Mouse (Mus musculus): ENCODE measurements around the gene Pspn. TPM values are rescaled to one million over a fixed set of nuclear protein-coding genes. Genes with fewer than 3 reads are reported as not detected.

Gene Pspn
- total and polyA plus RNA-seq, 2 experiments from 2014 or later, result 0.37 TPM; not detected in 1

DNA sequence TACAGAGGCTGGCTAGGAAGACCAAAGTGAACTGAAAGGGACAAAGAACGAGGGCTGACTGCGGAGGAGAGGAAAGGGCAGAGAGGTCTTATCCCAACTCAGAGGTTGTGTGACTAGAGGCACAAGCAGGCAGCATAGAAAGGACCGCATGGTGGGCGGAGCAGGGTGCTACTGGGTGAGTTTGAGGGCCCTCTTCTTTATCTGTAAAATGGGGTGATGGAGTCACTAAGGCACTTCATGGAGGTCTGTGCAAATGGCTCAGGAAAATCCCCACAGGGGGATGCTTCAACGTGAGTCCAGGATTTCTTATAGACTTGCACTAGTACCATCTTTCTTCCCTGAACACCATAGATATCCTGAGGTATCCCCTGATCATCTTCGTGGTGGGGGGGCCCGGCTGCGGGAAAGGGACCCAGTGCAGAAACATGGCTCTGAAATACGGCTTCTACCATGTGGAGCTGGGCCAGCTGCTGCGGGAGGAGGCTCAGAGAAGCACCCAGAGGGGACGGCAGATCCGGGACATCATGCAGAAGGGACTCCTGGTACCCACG lies 12.5 kb upstream of the Pspn start:
- peak overlapping the region; percentile 82; the same call in 1 of the 2 replicates for H3K9ac ChIP-seq (replicated peaks; ENCODE audit: low read length, poor library complexity, severe bottlenecking)
- WGBS, result 67% methylated on average over 13 of the region's 13 CpGs
- H3K27me3 ChIP-seq (ENCODE audit: insufficient read depth, low read length), result no peaks in the 10 kb centered on the region
- H3K4me2 ChIP-seq (ENCODE audit: low read depth, low read length, poor library complexity, severe bottlenecking), result peak overlapping the region; percentile 91
- no peak for DNase-seq (ENCODE audit: low spot score)
- H3K4me1 ChIP-seq (ENCODE audit: insufficient read depth, low read length), result peaks cover 4% of the 10 kb centered on the region; the same call in 1 of the 2 replicates
- H3K4me3 ChIP-seq (ENCODE audit: low read depth, low read length), result peak overlapping the region; percentile 72
- no peaks in the 10 kb centered on the region for H3K9me3 ChIP-seq (ENCODE audit: low read length)
- peak overlapping the region; percentile 98 for H3K27ac ChIP-seq (ENCODE audit: low read depth, low read length)
- ATAC-seq (ENCODE audit: low FRiP score), result no peak; the same call in 1 of the 2 replicates
- peaks cover 12% of the 10 kb centered on the region for H3K36me3 ChIP-seq (ENCODE audit: insufficient read depth, low read length)
- no peak for TF ChIP-seq CTCF (IDR thresholded peaks at IDR 0.05)

DNA sequence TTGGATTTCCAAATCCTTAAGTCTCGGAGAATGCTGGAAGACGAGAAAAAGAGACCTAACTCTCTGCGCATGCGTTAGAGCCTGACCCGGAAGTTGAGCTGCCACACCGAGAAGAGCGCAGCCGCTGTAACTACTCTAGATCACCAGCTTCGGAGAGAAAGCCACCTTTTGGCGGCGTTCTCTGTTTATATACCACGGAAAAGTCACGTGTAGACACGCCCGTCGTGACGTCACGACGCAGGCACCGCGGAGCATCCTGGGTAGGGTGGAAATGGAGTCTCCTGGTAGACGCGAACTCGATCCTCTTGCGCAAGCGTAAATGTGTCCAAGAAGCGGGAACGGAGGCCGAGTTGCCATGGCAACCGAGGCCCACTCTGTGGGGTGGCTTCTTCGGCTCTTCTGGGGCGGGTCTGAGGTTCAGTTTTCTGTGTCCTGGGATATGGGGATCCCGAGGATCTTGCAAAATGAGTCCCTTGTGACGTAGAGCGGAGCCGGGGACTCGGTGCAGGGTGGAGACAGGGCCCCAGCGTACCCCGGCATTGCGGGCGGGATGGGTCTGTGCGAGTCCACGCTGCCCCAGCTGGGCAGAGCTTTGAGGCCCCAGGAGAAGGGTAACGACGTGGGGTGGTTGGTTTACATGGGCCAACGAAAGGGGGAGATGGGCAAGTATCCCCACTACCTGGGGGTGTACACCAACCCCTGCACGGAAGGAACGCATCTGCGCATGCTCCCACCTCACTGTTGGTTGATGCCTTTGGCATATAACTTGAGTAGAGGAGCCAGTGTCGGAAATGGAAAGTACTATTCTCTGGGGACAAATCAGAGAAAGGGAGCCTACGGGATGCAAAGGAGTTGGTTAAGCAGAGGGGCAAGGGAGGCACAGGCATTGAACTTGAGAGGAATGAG lies 11.7 kb upstream of the Pspn start, which contains the start of the genes Gtf2f1 and Gm17949:
Gene Gtf2f1 (minus strand): TSS at position 53 of the 906 bp plus-strand sequence.
Gene Gm17949 (plus strand): TSS at position 234 of the 906 bp plus-strand sequence.
- H3K4me3 ChIP-seq (ENCODE audit: low read depth, low read length), result peak within 1 kb of the TSS; percentile 72
- DNase-seq (ENCODE audit: low spot score), result peak; percentile 99
- no peaks in the 10 kb centered on the region for H3K9me3 ChIP-seq (ENCODE audit: low read length)
- H3K4me2 ChIP-seq (ENCODE audit: low read depth, low read length, poor library complexity, severe bottlenecking), result peak within 1 kb of the TSS; percentile 91
- no peaks in the 10 kb centered on the region for H3K27me3 ChIP-seq (ENCODE audit: insufficient read depth, low read length)
- peak within 1 kb of the TSS; percentile 86 for H3K9ac ChIP-seq (replicated peaks; ENCODE audit: low read length, poor library complexity, severe bottlenecking)
- peaks cover 4% of the 10 kb centered on the region; the same call in 1 of the 2 replicates for H3K4me1 ChIP-seq (ENCODE audit: insufficient read depth, low read length)
- ATAC-seq (ENCODE audit: low FRiP score), result peak; percentile 90
- WGBS, result under 1% methylated on average over 51 of the region's 51 CpGs
- peaks cover 21% of the 10 kb centered on the region for H3K36me3 ChIP-seq (ENCODE audit: insufficient read depth, low read length)
- TF ChIP-seq CTCF (IDR thresholded peaks at IDR 0.05), result peak; percentile 60
- peak within 1 kb of the TSS; percentile 98 for H3K27ac ChIP-seq (ENCODE audit: low read depth, low read length)

DNA sequence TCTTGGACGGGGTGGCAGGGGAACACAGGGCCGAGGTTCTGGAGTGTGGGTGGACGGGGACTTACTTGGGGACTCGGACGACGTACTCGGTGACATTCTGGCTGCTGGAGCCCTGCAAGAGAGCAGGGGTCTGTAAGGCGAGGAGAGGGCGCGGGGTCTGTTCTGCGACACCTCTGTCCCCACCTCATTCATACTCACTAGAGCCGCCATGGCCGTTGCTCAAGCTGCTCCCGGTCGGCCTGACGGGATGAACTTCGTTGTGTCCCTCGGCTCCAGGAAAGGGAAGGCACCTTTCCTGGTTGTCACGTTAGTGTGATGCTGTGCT lies 11.1 kb upstream of the Pspn start:
- no peak for TF ChIP-seq CTCF (IDR thresholded peaks at IDR 0.05)
- ATAC-seq (ENCODE audit: low FRiP score) (peak; percentile 34), DNase-seq (ENCODE audit: low spot score) (no peak)
- WGBS, result 1% methylated on average over 19 of the region's 19 CpGs
- Histone ChIP-seq H3K27ac (ENCODE audit: low read depth, low read length) (peak overlapping the region; percentile 98), H3K36me3 (ENCODE audit: insufficient read depth, low read length) (peaks cover 27% of the 10 kb centered on the region), H3K4me2 (ENCODE audit: low read depth, low read length, poor library complexity, severe bottlenecking) (peak overlapping the region; percentile 87), H3K9ac (replicated peaks; ENCODE audit: low read length, poor library complexity, severe bottlenecking) (peak overlapping the region; percentile 86), H3K4me1 (ENCODE audit: insufficient read depth, low read length) (peaks cover 4% of the 10 kb centered on the region; the same call in 1 of the 2 replicates), H3K27me3 (ENCODE audit: insufficient read depth, low read length) (no peaks in the 10 kb centered on the region), H3K4me3 (ENCODE audit: low read depth, low read length) (peak overlapping the region; percentile 72), H3K9me3 (ENCODE audit: low read length) (no peaks in the 10 kb centered on the region)

DNA sequence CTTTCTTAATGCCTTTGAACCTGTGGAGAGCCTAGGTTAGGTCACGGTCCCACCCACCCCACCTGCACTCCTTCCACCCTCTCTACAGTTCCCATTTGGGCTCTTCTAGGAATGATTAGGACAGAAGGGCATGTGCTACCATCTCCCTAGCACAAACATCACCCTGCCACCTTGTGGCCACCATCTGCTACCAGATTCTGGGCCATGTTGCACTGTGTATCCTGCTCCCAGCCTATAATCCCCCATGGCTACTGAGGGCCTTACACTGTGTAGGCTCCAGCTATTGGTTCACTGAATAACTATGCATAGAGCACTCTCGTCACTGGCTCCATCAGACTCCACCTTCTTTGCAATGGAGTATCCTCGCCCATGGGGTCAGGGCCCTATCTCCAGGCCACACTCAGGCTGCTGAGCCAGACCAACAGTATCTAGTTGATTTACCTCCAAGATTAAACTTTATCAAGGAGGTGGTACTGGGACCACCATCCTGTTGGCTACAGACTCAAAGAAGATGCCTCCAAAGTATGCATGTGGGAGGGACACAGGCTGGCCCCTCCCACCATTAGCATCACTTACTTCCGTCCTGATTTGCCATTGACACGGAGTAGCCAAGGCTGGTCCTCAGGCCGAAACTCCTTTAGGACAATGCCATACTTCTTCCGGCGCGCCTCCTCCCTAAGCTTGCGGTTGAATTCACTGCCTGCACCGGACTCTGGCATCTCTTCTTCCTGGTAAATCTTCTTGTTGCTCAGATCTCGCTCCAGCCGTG lies 7.5 kb upstream of the Pspn start:
- no peak overlapping the region for H3K27ac ChIP-seq (ENCODE audit: low read depth, low read length)
- no peak overlapping the region for H3K9ac ChIP-seq (replicated peaks; ENCODE audit: low read length, poor library complexity, severe bottlenecking)
- 94% methylated on average over 13 of the region's 13 CpGs for WGBS
- H3K9me3 ChIP-seq (ENCODE audit: low read length), result no peaks in the 10 kb centered on the region
- ATAC-seq (ENCODE audit: low FRiP score) (no peak), DNase-seq (ENCODE audit: low spot score) (peak; percentile 26)
- peaks cover 4% of the 10 kb centered on the region; the same call in 1 of the 2 replicates for H3K4me1 ChIP-seq (ENCODE audit: insufficient read depth, low read length)
- no peak overlapping the region for H3K4me3 ChIP-seq (ENCODE audit: low read depth, low read length)
- peaks cover 52% of the 10 kb centered on the region for H3K36me3 ChIP-seq (ENCODE audit: insufficient read depth, low read length)
- TF ChIP-seq CTCF (IDR thresholded peaks at IDR 0.05), result peak; percentile 63
- H3K27me3 ChIP-seq (ENCODE audit: insufficient read depth, low read length), result no peaks in the 10 kb centered on the region
- no peak overlapping the region for H3K4me2 ChIP-seq (ENCODE audit: low read depth, low read length, poor library complexity, severe bottlenecking)

DNA sequence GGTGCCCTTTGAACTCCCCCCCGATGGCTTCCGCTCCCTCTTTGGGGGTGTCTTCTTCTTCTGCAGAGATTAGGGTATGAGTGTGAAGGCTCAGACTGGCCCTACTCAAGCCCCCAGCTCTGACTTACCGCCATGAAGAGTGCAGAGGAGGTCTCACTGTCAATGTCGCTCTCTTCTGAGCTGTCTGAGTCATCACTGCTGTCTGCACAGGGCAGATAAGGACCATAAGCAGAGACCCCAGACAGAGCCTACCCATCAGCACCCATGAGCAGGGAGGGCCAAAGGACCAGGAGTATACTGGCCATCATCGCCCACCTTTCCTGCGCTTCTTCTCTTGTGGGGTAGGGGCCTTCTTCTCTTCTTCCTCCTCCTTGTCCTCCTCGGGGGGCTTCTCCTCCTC lies 4.2 kb upstream of the Pspn start:
- Histone ChIP-seq H3K4me3 (ENCODE audit: low read depth, low read length) (no peak overlapping the region), H3K36me3 (ENCODE audit: insufficient read depth, low read length) (peaks cover 60% of the 10 kb centered on the region), H3K9ac (replicated peaks; ENCODE audit: low read length, poor library complexity, severe bottlenecking) (no peak overlapping the region), H3K4me1 (ENCODE audit: insufficient read depth, low read length) (no peaks in the 10 kb centered on the region), H3K27me3 (ENCODE audit: insufficient read depth, low read length) (no peaks in the 10 kb centered on the region), H3K27ac (ENCODE audit: low read depth, low read length) (no peak overlapping the region), H3K4me2 (ENCODE audit: low read depth, low read length, poor library complexity, severe bottlenecking) (no peak overlapping the region), H3K9me3 (ENCODE audit: low read length) (no peaks in the 10 kb centered on the region)
- WGBS, result 92% methylated on average over 7 of the region's 7 CpGs
- no peak for TF ChIP-seq CTCF (IDR thresholded peaks at IDR 0.05)
- DNase-seq (ENCODE audit: low spot score) (no peak), ATAC-seq (ENCODE audit: low FRiP score) (no peak)

Measured in midbrain, postnatal 0 days (tissue).